Mouse (Mus musculus): ENCODE results near the gene Stx5a. TPM values are rescaled to one million over a fixed set of nuclear protein-coding genes. Genes with fewer than 3 reads are reported as not detected.

The Stx5a gene
- polyA plus RNA-seq, 1 experiment: 88.0 TPM

DNA sequence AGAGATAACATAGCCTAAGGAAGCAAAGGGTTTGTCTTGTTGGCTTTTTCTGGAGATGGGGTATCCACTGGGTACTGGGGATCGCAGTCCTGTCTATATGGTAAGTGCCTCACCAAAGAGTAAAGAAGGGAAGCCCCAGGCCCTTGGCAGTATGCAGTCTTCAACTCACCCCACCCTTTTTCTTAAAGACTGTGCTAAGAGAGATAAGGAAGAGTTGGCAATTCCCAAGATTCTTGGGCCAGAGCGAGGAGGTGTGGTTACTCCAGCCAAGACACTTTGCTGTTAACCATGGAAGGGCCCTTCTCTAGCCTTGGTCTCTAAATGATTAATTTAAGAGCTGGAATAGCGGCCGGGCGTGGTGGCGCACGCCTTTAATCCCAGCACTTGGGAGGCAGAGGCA, 34.3 kb upstream of the Stx5a start:
- DNase-seq: no peak
- 83% methylated on average over 7 of the region's 7 CpGs for WGBS
- Histone ChIP-seq H3K4me3 (replicated peaks; ENCODE audit: extremely low read depth, low read depth, low read length) (no peak overlapping the region), H3K4me1 (ENCODE audit: control insufficient read depth, insufficient read depth, low read length) (peaks cover 23% of the 10 kb centered on the region)
- TF ChIP-seq POLR2A (IDR thresholded peaks at IDR 0.05; ENCODE audit: borderline replicate concordance, extremely low read depth, low read depth, low read length) (no peak), CTCF (IDR thresholded peaks at IDR 0.05; ENCODE audit: insufficient read depth, low read length) (no peak)

DNA sequence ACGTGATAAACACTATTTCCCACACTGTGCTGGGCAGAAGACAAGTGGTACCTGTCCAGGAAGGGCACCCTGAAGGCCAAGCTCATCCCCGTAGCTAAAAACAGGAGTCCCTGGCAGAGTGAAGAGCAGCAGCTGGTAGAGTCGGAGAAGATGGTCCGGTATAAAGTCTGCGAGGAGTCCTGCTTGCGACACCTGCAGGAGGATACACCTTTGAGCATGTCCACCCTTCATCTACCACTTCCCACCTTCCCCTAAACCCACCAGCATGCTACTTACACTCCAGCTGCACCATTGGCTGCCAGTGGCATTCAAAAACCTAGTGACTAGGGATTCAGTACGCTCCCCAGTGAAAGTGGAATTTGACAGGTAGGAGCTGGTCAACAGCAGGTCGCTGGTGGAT, 32.3 kb upstream of the Stx5a start:
- WGBS: 75% methylated on average over 8 of the region's 8 CpGs
- DNase-seq: no peak
- TF ChIP-seq CTCF (IDR thresholded peaks at IDR 0.05; ENCODE audit: insufficient read depth, low read length): no peak
- TF ChIP-seq POLR2A (IDR thresholded peaks at IDR 0.05; ENCODE audit: borderline replicate concordance, extremely low read depth, low read depth, low read length): no peak
- peaks cover 19% of the 10 kb centered on the region for H3K4me1 ChIP-seq (ENCODE audit: control insufficient read depth, insufficient read depth, low read length)
- no peak overlapping the region for H3K4me3 ChIP-seq (replicated peaks; ENCODE audit: extremely low read depth, low read depth, low read length)

DNA sequence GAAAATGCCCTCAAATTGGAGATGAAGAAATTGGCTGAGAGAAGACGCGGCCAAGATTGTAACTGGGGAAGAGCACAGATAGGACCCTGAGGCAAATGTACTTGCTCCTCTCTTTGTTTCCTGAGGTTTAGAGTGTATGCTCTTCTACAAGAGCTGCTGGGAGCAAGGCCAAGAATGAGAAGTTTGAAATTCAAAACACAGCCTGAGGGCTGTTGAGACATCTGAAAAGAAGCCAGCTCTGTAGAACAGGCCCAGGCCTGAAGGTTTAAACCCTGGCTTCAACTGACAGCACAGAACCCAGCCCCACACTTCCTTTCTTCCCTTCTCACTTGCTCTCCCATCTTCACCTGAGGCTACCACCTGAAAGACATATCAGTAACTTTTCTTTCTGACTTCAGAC, 31.2 kb upstream of the Stx5a start:
- no peak for DNase-seq
- Histone ChIP-seq H3K4me1 (ENCODE audit: control insufficient read depth, insufficient read depth, low read length) (peaks cover 19% of the 10 kb centered on the region), H3K4me3 (replicated peaks; ENCODE audit: extremely low read depth, low read depth, low read length) (no peak overlapping the region)
- 54% methylated on average over 2 of the region's 2 CpGs for WGBS
- TF ChIP-seq POLR2A (IDR thresholded peaks at IDR 0.05; ENCODE audit: borderline replicate concordance, extremely low read depth, low read depth, low read length) (no peak), CTCF (IDR thresholded peaks at IDR 0.05; ENCODE audit: insufficient read depth, low read length) (no peak)

DNA sequence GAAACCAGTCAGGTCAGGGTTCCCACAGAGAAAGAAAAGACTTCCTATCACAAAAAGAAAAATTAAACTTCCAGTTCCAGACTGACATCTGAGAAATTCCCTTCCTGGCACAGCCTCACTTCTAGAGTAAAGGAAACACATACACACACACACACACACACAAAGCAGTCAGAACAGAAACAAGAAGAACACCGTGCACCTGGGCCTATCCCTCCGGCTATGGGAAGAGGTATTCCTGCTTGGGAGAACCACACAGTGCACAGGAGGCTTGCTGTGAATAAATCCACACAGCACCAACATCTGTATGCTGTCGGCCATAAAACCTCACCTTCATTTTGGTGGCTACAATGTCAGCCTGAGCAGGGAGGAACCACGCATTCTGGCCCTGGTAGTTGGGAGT, 29.7 kb upstream of the Stx5a start:
- TF ChIP-seq POLR2A (IDR thresholded peaks at IDR 0.05; ENCODE audit: borderline replicate concordance, extremely low read depth, low read depth, low read length) (no peak), CTCF (IDR thresholded peaks at IDR 0.05; ENCODE audit: insufficient read depth, low read length) (no peak)
- Histone ChIP-seq H3K4me1 (ENCODE audit: control insufficient read depth, insufficient read depth, low read length) (peaks cover 16% of the 10 kb centered on the region), H3K4me3 (replicated peaks; ENCODE audit: extremely low read depth, low read depth, low read length) (peak overlapping the region; percentile 69)
- 18% methylated on average over 4 of the region's 4 CpGs for WGBS
- no peak for DNase-seq

DNA sequence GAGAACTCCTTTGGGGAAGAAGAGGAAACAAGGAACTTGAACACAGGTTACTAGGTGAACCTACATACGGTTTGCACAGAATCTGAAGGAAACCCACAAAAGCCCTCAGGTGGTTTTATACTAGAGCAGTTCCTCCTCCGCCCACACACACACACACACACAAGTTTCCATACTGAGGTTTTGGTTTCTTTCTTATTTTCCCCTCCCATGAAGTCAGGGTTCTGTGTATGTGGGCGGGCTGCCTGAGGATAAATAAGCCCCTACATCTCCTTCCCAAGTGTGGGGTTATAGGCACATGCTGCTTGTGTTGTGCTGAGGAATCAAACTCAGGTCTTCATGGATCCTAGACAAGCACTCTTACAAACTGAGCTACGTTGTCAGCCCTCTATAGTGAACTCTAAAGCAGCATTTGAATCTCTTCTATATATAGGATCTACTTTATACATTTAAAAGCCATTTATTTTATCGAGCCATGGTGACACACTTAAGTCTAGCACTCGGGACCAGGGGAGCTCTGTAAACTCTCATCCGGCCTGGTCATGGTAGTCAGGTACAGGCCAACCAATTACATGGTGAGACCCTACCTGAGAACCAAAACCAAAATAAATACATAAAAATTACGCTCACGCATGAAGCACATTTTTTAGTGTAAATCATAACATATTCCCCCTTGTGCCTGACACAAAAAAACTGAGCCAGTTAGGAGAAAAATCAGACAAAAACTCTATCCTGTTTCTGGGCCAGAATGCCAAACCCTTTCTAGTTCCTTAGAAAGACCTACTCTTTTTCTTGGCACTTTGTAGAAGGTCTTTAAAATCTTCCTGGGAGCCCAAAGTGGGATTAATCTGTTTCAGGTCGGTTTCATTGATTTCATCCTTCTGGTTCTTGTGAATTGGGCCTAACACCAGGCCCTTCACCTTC, 29.0 kb upstream of the Stx5a start:
- TF ChIP-seq POLR2A (IDR thresholded peaks at IDR 0.05; ENCODE audit: borderline replicate concordance, extremely low read depth, low read depth, low read length) (no peak), CTCF (IDR thresholded peaks at IDR 0.05; ENCODE audit: insufficient read depth, low read length) (no peak)
- Histone ChIP-seq H3K4me3 (replicated peaks; ENCODE audit: extremely low read depth, low read depth, low read length) (peak overlapping the region; percentile 84), H3K4me1 (ENCODE audit: control insufficient read depth, insufficient read depth, low read length) (peaks cover 16% of the 10 kb centered on the region)
- DNase-seq: no peak
- 21% methylated on average over 10 of the region's 10 CpGs for WGBS

DNA sequence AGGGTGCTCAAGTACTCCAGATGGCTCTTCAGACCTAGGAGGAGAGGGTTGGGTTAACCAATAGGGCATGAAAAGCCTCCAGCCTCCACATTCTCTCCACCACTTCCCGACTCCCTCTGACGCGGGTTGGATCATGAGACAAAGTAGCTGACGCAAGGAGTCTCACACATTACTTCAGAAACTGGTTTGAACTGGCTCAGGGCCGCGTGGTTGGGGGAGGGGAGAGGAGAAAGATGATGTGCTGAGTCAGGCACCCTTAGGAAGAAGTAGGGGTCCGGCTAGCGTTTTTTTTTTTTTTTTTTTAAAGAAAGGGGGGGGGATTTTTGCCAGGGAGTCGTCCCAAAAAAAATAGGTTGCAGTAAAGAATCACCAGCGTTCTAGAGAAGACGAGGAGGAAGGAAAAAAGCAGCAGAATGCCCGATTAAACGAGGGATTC, 28.3 kb upstream of the Stx5a start:
- WGBS: under 1% methylated on average over 13 of the region's 13 CpGs
- peak; percentile 80 for DNase-seq
- Histone ChIP-seq H3K4me3 (replicated peaks; ENCODE audit: extremely low read depth, low read depth, low read length) (peak overlapping the region; percentile 84), H3K4me1 (ENCODE audit: control insufficient read depth, insufficient read depth, low read length) (peaks cover 16% of the 10 kb centered on the region)
- TF ChIP-seq POLR2A (IDR thresholded peaks at IDR 0.05; ENCODE audit: borderline replicate concordance, extremely low read depth, low read depth, low read length) (peak; percentile 7; the same call in 1 of the 2 replicates), CTCF (IDR thresholded peaks at IDR 0.05; ENCODE audit: insufficient read depth, low read length) (no peak)

DNA sequence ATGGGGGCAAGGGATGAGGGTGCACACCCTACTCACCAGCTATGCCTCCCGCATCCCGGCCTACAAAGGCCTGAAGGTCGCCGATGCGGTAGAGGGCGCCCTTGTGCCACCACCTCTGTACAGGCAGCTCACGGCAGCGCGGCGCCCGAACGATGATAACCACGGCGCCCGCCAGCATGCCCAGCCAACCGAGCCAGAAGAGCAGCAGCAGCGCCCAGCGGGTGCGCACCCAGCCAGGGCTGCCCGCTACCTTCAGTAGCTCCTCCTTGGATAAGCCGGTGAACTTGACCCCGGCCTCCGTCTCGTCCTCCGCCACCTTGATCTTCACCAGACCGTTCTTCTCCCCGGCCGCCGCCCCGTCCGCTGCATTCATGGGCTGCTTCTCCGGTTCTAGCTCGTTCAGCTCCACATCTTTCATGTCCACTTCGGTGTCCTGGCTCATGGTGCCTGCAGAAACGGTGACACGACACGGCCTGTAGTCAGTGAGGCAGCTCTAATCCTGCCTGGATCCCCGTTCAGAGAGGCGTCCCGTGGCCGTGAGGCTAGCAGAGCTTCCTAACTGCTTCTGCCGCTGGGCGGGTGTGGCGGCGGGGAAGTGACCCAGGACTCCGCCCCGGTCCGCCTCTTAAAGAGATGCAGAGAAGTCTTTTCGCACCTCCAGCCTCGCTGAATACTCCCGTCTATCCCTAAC, 27.8 kb upstream of the Stx5a start:
- WGBS: under 1% methylated on average over 51 of the region's 51 CpGs
- TF ChIP-seq CTCF (IDR thresholded peaks at IDR 0.05; ENCODE audit: insufficient read depth, low read length) (peak; percentile 57), POLR2A (IDR thresholded peaks at IDR 0.05; ENCODE audit: borderline replicate concordance, extremely low read depth, low read depth, low read length) (peak; percentile 99)

DNA sequence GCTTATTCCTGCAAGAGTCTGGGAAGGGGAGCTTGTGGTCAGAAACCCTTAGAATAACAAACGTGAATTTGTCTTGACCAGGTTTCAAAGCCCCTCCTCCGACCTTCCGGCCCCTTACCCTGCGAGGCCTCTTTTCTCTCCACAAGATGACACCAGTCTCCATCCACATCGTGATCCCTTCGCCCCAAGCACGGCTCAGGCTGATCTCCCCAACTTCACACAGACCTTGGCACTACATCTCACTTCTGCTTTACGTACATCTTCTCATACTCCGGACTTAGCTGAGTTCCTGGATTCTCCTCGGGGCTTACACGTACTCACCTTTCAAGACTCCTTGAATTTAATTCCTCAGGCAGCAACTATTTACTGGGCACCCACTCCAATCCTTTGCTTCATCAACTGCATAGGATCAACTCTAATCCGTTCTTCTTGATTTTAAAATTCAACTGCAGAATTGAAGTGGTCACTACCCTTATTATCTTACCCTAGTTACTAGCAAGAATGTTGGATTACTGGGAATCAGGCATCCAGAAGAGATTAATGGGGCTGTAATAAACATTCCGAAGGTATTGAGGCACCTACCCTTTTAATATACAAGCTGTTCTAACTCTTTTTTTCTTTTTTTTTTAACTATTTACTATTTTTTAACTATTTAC, 27.1 kb upstream of the Stx5a start:
- H3K4me3 ChIP-seq (replicated peaks; ENCODE audit: extremely low read depth, low read depth, low read length): peak overlapping the region; percentile 84
- DNase-seq: no peak
- WGBS: 8% methylated on average over 13 of the region's 13 CpGs
- H3K4me1 ChIP-seq (ENCODE audit: control insufficient read depth, insufficient read depth, low read length): peaks cover 12% of the 10 kb centered on the region
- TF ChIP-seq CTCF (IDR thresholded peaks at IDR 0.05; ENCODE audit: insufficient read depth, low read length) (no peak), POLR2A (IDR thresholded peaks at IDR 0.05; ENCODE audit: borderline replicate concordance, extremely low read depth, low read depth, low read length) (no peak)

More for the DNA sequence above, 27.8 kb upstream of the Stx5a start:
- Histone ChIP-seq H3K4me3 (replicated peaks; ENCODE audit: extremely low read depth, low read depth, low read length) (peak overlapping the region; percentile 84), H3K4me1 (ENCODE audit: control insufficient read depth, insufficient read depth, low read length) (peaks cover 16% of the 10 kb centered on the region)
- peak; percentile 91 for DNase-seq

Data from lung, adult 2 months (tissue).